Mouse (Mus musculus) cerebellum, adult (tissue): ENCODE data around the gene Hes3.

ENCODE experiments used
- ATAC-seq: cut with Nextera tagmentation; 2 replicates; pipeline ENCODE4 v1.9.2; 2017; ENCODE audit warnings: mild to moderate bottlenecking, moderate library complexity, mixed read lengths; ENCODE audit not compliant: insufficient number of reproducible peaks, low FRiP score, low TSS enrichment

The Hes3 gene

DNA sequence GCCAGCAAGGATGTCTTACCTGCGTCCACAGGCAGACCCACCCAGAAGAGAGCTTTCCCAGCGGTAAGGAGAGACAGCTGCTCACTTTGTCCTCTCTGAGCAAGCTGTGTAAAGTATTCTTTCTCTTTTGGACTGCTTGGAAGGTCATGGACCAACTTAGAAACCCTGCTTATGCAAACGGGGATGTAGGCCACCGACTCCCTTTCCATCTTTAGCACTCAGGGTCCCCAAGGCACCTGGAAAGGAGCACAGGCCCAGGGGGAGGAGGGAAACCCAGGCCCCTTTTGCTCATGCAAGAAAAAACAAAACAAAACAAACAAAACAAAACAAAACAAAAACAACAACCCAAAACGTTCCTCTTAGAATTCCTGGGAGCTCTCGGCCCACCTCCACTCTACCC lies at the start of gene Hes3:
TSS of gene Hes3 (minus strand) at position 101 of the 400 bp plus-strand sequence.
- ATAC-seq, result no peak

GRCm38 (mm10) chr4:152340584-152341284 lies 49.3 kb upstream of the Hes3 start:
- ATAC-seq, result no peak

GRCm38 (mm10) chr4:152339293-152339790 lies 47.9 kb upstream of the Hes3 start:
- 0 out of 2 replicates have a peak, but pooled peaks have one; percentile 6 for ATAC-seq

DNA sequence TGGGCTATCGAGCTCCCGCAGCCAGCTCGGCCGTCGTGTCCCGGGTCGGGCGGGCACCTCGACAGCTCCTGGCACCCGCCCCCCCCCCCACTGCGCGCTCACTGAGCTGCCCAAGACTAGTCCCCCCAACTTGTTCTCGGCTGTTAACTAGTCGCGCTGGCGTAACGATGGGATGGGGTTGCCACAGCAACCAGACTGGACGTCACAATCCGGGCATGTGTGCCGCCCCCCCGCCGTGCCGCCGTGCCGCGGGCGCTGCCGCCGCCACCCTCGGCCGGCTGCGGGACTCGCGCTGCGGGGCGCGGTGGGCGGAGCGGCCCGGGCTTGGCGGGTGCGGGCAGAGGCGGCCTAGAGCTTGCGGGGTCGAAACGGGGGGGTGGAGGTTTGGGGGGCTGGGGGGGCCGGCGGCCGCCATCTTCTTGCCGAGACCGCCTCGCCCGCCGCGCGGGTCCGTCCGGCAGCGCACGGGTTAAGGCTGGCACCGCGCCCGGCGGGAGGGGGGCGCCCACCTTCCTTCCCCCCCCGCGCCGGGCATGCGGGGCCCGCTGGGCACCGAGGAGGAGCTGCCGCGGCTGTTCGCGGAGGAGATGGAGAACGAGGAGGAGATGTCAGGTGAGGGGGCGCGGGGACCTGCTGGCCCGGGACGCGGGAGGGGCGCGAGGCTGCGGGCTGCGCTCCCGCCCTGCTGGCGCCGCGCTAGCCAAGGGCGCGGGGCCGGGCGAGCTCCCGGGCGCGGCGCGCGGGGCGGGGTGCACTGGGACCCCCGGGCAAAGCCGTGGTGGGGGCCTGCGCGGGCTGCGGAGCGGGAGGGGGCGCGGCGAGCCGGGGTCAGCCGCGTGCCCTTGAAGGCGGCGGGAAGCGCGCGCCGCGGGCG lies 47.2 kb upstream of the Hes3 start, which contains the start of gene Chd5:
TSS of gene Chd5 (plus strand) at position 233 of the 874 bp plus-strand sequence.
- ATAC-seq, result no peak; the same call in 1 of the 2 replicates

DNA sequence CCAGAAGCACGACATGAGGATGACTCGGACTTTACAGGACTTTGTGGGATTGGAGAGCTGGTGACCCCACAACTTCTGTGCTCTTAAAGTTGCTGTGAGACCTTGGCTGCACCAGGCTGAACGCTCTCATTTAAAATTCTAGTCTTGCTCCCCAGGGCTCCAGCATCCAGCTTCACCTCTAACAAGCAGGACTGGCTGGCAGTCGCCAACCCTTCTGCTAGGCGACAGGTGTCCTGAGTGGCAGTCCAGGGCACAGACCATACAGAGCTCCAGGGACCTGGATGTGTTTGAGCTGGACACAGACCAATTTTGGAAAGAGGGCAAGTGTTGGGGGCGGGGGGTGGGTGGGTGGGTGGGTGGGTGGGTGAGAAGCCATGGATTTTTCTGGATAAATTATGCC lies 46.3 kb upstream of the Hes3 start:
- ATAC-seq, result no peak

- ATAC-seq, result no peak
Observed at GRCm38 (mm10) chr4:152333587-152333986, 42.1 kb upstream of the Hes3 start.

- no peak for ATAC-seq
Observed at GRCm38 (mm10) chr4:152332952-152333351, 41.5 kb upstream of the Hes3 start.

DNA sequence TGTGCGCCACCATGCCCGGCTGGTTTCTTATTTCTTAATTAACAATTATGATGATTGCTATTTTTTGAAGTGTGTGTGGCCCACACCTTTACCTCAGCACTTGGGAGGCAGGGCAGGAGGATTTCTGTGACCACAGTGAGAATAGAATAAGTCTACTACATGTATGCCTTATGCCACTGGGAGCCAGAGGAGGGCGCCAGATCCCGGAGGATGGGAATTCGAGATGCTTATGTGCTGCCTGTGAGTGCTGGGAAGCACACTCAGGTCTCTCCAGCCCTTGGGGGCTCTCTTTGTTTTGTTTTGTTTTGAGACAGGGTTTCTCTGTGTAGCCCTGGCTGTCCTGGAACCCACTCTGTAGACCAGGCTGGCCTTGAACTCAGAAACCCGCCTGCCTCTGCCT lies 37.2 kb upstream of the Hes3 start:
- ATAC-seq, result no peak

DNA sequence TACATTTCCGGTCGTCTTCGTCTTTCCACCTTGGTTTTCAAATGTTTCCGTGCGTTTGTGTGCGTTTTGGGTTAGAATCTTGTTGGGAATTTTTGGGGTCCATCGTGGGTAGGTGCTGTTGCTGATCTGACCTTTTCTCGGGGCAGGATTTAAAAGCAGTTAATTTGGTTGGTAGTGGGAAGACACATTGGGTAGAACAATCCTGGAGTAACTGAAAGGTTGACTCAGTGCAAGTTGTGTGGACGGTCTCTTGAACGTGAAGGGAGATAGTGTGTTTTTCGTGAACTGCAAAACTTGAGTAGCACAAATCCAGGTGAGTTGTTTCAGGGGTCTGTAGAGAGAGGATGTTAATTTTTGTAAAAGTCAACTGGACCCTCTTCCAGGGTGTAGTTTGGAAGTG lies 35.1 kb upstream of the Hes3 start:
- no peak for ATAC-seq

GRCm38 (mm10) chr4:152325574-152326411 lies 34.3 kb upstream of the Hes3 start, which contains the start of gene Rpl22:
Gene Rpl22 (plus strand): TSS chr4:152325742.
- peak; percentile 98 for ATAC-seq

- ATAC-seq, result no peak; the same call in 1 of the 2 replicates
Observed at GRCm38 (mm10) chr4:152324641-152325562, 33.4 kb upstream of the Hes3 start.

DNA sequence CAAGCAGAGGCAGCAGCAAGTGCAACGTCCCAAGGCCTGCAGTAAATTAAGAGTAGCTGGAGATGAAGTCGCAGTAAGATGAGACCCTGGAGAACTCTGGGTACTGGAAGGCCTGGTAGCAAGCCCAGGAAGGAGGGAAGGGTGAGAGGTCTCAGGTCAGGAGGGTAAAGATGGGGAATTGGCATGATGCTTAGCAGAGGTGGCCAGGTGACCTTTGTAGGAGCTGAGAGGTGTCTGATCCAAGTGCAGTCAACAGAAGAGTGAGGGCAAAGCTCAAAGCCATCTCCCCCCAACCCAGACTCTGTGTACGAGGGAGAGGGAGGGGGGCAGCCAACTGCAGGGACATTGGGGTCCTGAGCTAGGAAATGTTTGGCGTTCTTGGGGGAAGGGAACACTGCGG lies 30.0 kb upstream of the Hes3 start:
- no peak for ATAC-seq

DNA sequence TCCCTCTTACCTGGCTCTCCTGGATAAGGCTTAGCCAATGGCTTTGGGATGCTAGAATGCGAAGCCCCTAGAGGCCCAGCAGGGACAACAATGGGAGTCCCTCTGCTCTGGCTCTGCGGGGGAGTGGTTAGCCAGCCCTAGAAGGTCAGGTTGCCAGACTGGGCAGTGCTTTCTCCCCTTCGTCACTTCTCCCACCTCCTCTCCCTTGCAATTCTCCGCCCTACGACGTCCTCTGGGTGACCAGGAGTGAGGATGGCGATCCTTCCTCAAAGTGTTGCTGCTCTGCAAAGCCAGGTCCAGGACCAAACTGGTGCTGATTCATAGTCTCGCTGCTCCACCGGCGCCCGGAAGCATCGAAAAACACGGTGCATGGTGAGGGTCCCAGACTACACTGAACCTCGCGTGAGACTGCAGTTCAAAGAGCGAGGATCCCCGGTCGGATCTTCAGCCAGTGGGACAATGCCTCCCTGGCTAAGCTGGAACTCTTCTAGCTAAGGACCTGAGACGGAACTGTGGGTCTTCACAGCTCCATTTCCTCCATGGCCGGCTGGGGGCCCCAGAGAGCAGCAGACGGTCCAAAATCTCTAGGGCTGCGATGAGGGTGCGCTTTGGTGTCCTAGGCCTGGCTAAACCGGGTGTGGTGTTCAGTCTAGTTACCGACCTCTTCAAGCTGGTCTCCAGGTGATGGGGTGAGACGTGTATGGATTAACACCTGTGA lies 27.2 kb upstream of the Hes3 start, which contains the start of gene Rnf207:
TSS of gene Rnf207 (minus strand) at position 477 of the 718 bp plus-strand sequence.
- ATAC-seq, result peak; percentile 61; the same call in 1 of the 2 replicates

DNA sequence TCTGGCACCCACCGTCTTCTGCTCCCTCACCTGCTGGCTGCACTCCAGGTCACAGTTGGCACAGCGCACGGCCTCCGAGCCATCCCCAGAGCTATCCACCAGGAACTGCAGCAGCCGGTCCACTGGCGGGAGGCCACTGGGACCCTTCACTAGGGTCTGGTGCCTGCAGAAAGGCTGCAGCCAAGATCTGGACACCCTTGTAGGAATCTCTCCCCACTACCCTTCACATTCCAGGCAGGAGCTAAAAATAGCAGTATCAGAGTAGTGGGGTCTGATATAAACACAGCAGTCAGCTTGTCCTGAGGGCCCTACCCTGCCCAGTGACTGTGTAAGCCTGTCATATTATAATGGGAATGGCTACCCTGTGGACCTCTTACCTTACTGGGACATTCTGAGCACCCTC lies 26.2 kb upstream of the Hes3 start:
- ATAC-seq, result no peak

- no peak for ATAC-seq
Observed at GRCm38 (mm10) chr4:152315498-152316213, 24.2 kb upstream of the Hes3 start.

GRCm38 (mm10) chr4:152313934-152314333 lies 22.5 kb upstream of the Hes3 start:
- no peak for ATAC-seq

DNA sequence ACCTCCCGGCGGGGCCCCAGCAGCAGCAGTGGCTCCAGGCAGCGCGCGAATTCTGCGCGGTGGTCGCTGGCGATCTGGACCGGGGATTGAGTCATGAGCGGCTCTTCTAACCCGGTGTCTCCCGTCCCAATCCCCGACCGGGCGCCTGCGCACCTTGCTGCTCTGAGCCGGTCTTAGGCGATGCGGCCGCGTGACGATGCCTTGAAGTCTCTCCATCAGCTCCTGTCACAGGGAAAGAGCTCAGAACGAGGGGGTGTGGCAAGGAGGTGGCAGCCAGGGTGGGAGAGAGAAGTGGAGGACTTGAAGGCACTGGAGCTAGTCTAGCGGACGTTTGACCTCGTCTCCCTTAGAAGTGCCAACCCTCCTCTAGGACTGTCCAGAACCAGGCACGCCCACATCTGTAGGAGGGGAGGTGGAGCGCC lies 21.8 kb upstream of the Hes3 start:
- no peak for ATAC-seq

DNA sequence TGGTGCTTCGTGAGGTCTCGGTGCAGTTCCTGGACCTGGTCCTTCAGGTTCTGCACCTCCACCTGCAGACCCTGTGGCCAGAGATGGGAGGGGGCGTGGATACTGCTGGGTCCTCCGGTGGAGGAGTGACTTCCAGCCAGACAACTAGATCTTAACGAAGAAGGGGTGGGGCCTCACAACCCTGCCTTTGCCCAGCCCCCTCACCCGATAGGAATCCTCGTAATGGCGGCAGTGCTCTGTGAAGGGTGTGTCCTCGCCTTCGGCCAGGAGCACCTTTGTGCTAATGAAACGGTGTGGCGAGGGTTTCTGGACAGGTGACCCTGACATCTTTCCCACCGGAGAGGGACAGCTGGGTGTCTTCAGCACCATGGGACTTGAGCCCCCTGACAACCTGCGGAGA lies 20.7 kb upstream of the Hes3 start:
- no peak for ATAC-seq
